Mouse (Mus musculus) A20 (cell line): ENCODE results near the gene Nipbl.
"Not testable (repeated sequence)": the region's sequence is repeated elsewhere in the genome, so short reads cannot be mapped to it uniquely, and the experiment has no call there.

Experiments used
- DNase-seq: peaks from one replicate; pipeline ENCODE4 v3.0.0-alpha.2; 2011; ENCODE audit warnings: low read depth, low spot score

Gene Nipbl

DNA sequence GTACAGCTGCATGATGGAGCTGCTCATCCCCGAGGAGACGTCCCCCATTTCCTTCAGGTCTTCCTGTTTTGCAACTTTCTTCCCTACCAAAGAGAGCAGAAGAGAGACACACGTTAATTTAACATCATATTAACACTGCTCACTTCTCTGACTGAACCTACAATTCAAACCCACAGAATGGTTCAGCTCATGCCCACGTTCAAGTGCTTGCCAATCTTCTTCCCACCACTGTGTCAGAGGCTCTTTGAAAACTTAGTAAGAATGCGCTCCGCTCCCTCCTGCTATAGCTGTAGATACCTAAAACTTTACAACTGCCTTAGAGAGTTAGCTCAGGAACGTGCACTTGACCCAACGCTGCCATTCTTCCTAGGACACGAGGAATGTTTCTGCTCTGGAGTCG lies 141.3 kb downstream of the Nipbl start:
- DNase-seq: no peak

DNA sequence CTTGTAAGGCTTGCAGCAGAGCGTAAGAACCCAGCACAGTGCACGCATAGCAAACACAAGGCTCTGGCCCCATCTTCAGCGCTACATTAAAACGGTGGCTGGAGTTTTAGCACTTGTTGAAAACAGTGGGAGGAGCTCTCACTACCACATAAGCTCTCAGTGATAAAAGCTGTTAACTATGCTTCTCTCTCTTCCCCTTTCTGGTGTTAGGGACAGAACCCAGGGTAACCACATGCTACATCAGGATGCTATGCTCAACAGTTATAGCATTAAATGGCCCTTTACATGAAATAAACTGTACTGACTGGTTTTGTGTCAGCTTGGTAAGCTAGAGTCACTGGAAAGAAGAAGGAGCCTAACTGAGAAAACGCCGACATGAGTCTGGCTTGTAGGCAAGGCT lies 150.1 kb downstream of the Nipbl start:
- peak; percentile 79 for DNase-seq

- DNase-seq: no peak
Measured at GRCm38 (mm10) chr15:8291251-8291650, 153.0 kb downstream of the Nipbl start.

DNA sequence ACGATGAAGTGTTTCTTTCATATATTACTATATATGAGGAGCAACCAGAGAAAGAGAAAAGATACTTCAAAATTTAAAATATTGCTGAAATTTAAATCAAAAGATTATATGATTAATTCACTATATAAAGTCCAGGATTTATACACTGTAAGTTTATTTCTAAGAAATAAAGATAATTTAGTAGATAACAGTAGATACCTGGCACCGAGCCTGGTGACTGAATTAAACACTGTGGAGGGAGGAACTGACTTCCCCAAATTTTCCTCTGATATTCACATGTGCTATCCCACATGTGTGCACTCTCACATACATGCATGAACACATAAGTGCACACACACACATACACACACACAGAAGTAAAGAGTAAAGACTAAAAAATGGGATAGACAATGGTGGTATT lies 162.1 kb downstream of the Nipbl start:
- no peak for DNase-seq

GRCm38 (mm10) chr15:8281701-8282100 lies 162.6 kb downstream of the Nipbl start:
- DNase-seq: no peak

- DNase-seq: peak; percentile 58
Measured at GRCm38 (mm10) chr15:8279929-8280610, 164.2 kb downstream of the Nipbl start.

DNA sequence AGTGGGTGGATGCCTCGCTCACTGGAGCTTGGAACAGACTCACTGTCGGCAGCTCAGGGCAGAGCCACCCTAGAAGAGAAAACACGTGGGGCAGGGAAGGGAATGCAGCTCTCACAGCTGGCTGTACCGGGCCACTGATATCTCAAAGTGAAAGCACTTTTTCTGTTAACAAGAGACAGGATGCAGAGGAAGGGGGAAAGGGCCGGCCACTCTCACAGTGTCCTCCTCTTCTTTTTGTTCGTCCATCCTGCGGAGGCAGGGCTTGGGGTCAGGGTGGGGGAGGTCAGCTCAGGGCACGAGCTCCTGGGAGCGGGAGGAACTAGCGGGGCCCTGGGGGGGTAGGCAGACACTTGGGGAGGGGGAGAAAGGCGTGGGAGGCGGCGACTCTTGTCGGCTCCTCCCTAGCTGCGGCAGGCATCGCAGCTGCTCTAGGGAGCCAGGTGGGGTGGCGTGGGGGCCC lies 164.9 kb downstream of the Nipbl start:
- peak; percentile 81 for DNase-seq

- DNase-seq: not testable (repeated sequence)
Measured at GRCm38 (mm10) chr15:8277916-8278315, 166.3 kb downstream of the Nipbl start.

DNA sequence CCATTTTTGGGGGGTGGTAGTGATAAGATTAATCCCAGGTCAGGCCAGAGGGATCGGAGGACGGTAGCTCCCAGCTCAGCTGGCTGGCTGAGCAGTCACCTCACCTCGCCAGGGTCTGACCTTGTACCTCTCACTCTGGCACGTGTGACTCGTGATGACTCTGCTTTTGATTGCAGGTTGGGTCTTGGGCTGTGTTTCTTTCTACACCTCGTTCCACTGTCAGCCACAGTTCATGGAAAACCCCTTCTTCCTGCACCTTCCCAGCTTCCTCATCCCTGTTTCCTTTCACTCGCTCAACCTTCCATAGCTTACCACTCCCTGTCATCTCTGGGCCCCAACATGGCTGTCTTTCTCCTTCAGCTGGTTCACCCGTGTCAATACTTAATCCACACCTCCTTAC lies 172.3 kb downstream of the Nipbl start:
- DNase-seq: no peak

- no peak for DNase-seq
Measured at GRCm38 (mm10) chr15:8268231-8268630, 176.0 kb downstream of the Nipbl start.

DNA sequence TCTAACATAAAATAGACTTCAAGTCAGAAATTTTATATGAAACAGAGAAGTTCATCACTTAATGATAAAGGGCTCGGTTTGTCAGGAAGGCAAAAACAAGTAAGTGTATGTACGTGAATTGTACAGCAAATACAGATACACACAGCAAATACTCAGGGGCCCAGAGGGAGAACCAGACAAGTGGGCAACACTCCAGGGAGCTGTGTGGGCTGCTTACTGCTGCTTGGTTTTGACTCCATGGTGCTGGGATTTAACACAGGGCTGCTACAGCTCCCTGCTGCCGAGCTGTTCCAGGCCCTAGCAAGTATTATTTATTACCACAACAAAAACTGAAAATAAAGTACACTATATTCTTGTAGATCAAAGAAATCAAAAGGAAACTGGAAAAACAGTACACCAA lies 177.1 kb downstream of the Nipbl start:
- DNase-seq: no peak

GRCm38 (mm10) chr15:8265946-8266345 lies 178.3 kb downstream of the Nipbl start:
- no peak for DNase-seq
